Mouse (Mus musculus) heart, adult 10 weeks (tissue): Measurements from ENCODE around the gene Il20ra. TPM values are rescaled to one million over a fixed set of nuclear protein-coding genes. Genes with fewer than 3 reads are reported as not detected.

Experiments
- polyA plus RNA-seq: library from polyadenylated mRNA; stranded (reverse); fragments of 350-450 nt; fragmentation: Illumina TruSeq; extraction: RNeasy Lipid Tissue Mini Kit (QIAGEN cat#74804); gene quantifications from one replicate; pipeline ENCODE4 v1.2.3, GENCODE M21; 2014; ENCODE audit warnings: low read depth, low replicate concordance

Gene Il20ra
- not detected for polyA plus RNA-seq

GRCm38 (mm10) chr10:19712421-19712836, at the start of gene Il20ra:
TSS of gene Il20ra (plus strand) at chr10:19712570.

Other genes starting within 250 kb of the Il20ra start
- gene Ifngr1, start 120.6 kb upstream of the Il20ra start, polyA plus RNA-seq, result 53.2 TPM
- gene Il22ra2, start 90.6 kb upstream of the Il20ra start, polyA plus RNA-seq, result not detected
- gene Slc35d3, start 138.9 kb downstream of the Il20ra start, polyA plus RNA-seq, result not detected
- 33.9 TPM for gene Pex7, start 195.1 kb downstream of the Il20ra start, polyA plus RNA-seq
- gene Map3k5, start 221.9 kb downstream of the Il20ra start, polyA plus RNA-seq, result 22.7 TPM